Mouse (Mus musculus) bone marrow, adult 2 months (tissue): ENCODE data around the gene Zfp791.

Experiments used
- CTCF ChIP-seq: fragments of 200-500 bp; IDR thresholded peaks from 2 replicates; pipeline ENCODE4 v1.5.1; 2011; ENCODE audit warnings: low read length, control low read depth; ENCODE audit not compliant: control insufficient read depth, insufficient read depth
- POLR2A ChIP-seq: fragments of 200-500 bp; IDR thresholded peaks from 2 replicates; pipeline ENCODE4 v1.6.1; 2011; ENCODE audit warnings: low read depth, mild to moderate bottlenecking, control low read depth, low read length, borderline replicate concordance; ENCODE audit not compliant: control insufficient read depth

- TF ChIP-seq POLR2A, result no peak
- TF ChIP-seq CTCF, result no peak
These were observed 34.1 kb downstream of the Zfp791 start for GRCm38 (mm10) chr8:85088771-85089170.
